Comparison of ENCODE assay signal across 45 mouse cellular contexts in genomic region chr5:107798290-107798689, GRCm38 (mm10). TPM values are rescaled to one million over a fixed set of nuclear protein-coding genes. Genes with fewer than 3 reads are reported as not detected.
"Had no signal": no experiment of that assay in that cellular context is flagged by ENCODE, and none has a peak within 500 bp of the region (broad histone marks: within the 10 kb centered on the region; RNA-seq: fewer than 3 reads in every experiment).

No protein-coding gene starts in this region.

- H3K4me2 ChIP-seq: heart, embryonic 11.5 days; heart, embryonic 12.5 days; heart, embryonic 13.5 days; heart, embryonic 15.5 days; hindbrain, embryonic 12.5 days; hindbrain, embryonic 13.5 days; hindbrain, embryonic 14.5 days; hindbrain, embryonic 15.5 days; intestine, embryonic 15.5 days; kidney, embryonic 15.5 days had no signal

- H3K27me3 ChIP-seq: heart, embryonic 12.5 days; heart, embryonic 13.5 days; heart, embryonic 15.5 days; hindbrain, embryonic 12.5 days; hindbrain, embryonic 13.5 days; hindbrain, embryonic 15.5 days; intestine, embryonic 15.5 days; kidney, embryonic 15.5 days had no signal

- DNase-seq: heart, postnatal 10 days; heart, postnatal 14 days; heart, postnatal 36 days; heart, postnatal 4 days; kidney, adult 11 months; kidney, adult 18-20 months; kidney, adult 2 months; kidney, adult 8-10 months; kidney, adult 9 months; kidney, postnatal 10 days; kidney, postnatal 14 days; kidney, postnatal 25 days; kidney, postnatal 36 days; kidney, postnatal 4 days; layer of hippocampus, adult 9-11 months; layer of hippocampus, postnatal 36 days had no signal

- ATAC-seq: hindbrain, embryonic 16.5 days; hindbrain, postnatal 0 days; inflammation-experienced regulatory T-cells, adult 6 months; intestine, embryonic 15.5 days; intestine, embryonic 16.5 days; intestine, postnatal 0 days had no signal

- H3K9me3 ChIP-seq: heart, embryonic 10.5 days; heart, embryonic 12.5 days; heart, embryonic 13.5 days; heart, embryonic 15.5 days; hindbrain, embryonic 10.5 days; hindbrain, embryonic 12.5 days; hindbrain, embryonic 13.5 days; hindbrain, embryonic 15.5 days; intestine, embryonic 15.5 days; kidney, embryonic 15.5 days had no signal

- H3K4me3 ChIP-seq: heart, embryonic 10.5 days; heart, embryonic 12.5 days; heart, embryonic 13.5 days; heart, embryonic 15.5 days; hindbrain, embryonic 10.5 days; hindbrain, embryonic 12.5 days; hindbrain, embryonic 13.5 days; hindbrain, embryonic 15.5 days; intestine, embryonic 15.5 days; kidney, embryonic 15.5 days; layer of hippocampus, adult 2 months; left cerebral cortex, adult 2 months had no signal

- H3K9ac ChIP-seq: heart, embryonic 12.5 days; heart, embryonic 13.5 days; heart, embryonic 15.5 days; hindbrain, embryonic 12.5 days; hindbrain, embryonic 13.5 days; hindbrain, embryonic 14.5 days; hindbrain, embryonic 15.5 days; intestine, embryonic 15.5 days; kidney, embryonic 15.5 days had no signal

- H3K36me3 ChIP-seq: heart, embryonic 15.5 days had no signal

- H3K27ac ChIP-seq: heart, embryonic 10.5 days; heart, embryonic 13.5 days; heart, embryonic 15.5 days; hindbrain, embryonic 10.5 days; hindbrain, embryonic 12.5 days; hindbrain, embryonic 13.5 days; hindbrain, embryonic 14.5 days; hindbrain, embryonic 15.5 days; hindbrain, postnatal 0 days; intestine, embryonic 15.5 days; kidney, embryonic 15.5 days; kidney, postnatal 0 days; layer of hippocampus, adult 2 months; left cerebral cortex, adult 2 months had no signal

- H3K4me1 ChIP-seq: hindbrain, embryonic 10.5 days; hindbrain, embryonic 12.5 days; hindbrain, embryonic 13.5 days; hindbrain, embryonic 15.5 days; kidney, embryonic 15.5 days had no signal

RNA-seq across cellular contexts. Expression of gene Ube2d2b, which starts 31.6 kb away (rescaled TPM):
- total RNA-seq: heart, postnatal 10 days; heart, postnatal 14 days; heart, postnatal 36 days; heart, postnatal 4 days; hematopoietic stem cell, adult 5-6 weeks; hindbrain, postnatal 0 days; layer of hippocampus, adult 18-20 months; layer of hippocampus, adult 2 months; layer of hippocampus, adult 8-10 months; layer of hippocampus, postnatal 10 days; layer of hippocampus, postnatal 14 days; layer of hippocampus, postnatal 25 days; layer of hippocampus, postnatal 36 days; left cerebral cortex, adult 18-20 months; left cerebral cortex, adult 2 months had no signal
- polyA plus RNA-seq: heart, postnatal 0 days; inflammation-experienced regulatory T-cells, adult 6 months; intestine, embryonic 15.5 days; intestine, postnatal 0 days; kidney, adult 2 months; kidney, postnatal 0 days; large intestine, adult 2 months had no signal
